Mouse (Mus musculus) neural tube, embryonic 15.5 days (tissue): ENCODE data around the gene Tk1. TPM values are rescaled to one million over a fixed set of nuclear protein-coding genes. Genes with fewer than 3 reads are reported as not detected.

Experiments used
- ATAC-seq: fragments of 200-750 bp; cut with Nextera tagmentation; 2 replicates; pipeline ENCODE4 v1.8.0; 2017; ENCODE audit warnings: mild to moderate bottlenecking, moderate TSS enrichment, moderate library complexity; ENCODE audit not compliant: low FRiP score
- H3K27ac ChIP-seq: fragments of 300-500 bp; sonication (generic); replicated peaks from 2 replicates; pipeline ENCODE4 v1.5.1; 2015; ENCODE audit warnings: mild to moderate bottlenecking, inconsistent platforms
- H3K27me3 ChIP-seq: fragments of 300-500 bp; sonication (generic); replicated peaks from 2 replicates; pipeline ENCODE4 v1.6.1; 2015; ENCODE audit warnings: inconsistent platforms
- H3K36me3 ChIP-seq: fragments of 300-500 bp; sonication (generic); 2 replicates; pipeline ENCODE4 v1.6.1; 2015; ENCODE audit warnings: inconsistent platforms
- H3K4me1 ChIP-seq: fragments of 300-500 bp; sonication (generic); 2 replicates; pipeline ENCODE4 v1.6.1; 2015; ENCODE audit warnings: inconsistent platforms
- H3K4me2 ChIP-seq: fragments of 300-500 bp; sonication (generic); 2 replicates; pipeline ENCODE4 v1.6.1; 2015; ENCODE audit warnings: inconsistent platforms, mild to moderate bottlenecking, moderate library complexity
- H3K4me3 ChIP-seq: fragments of 300-500 bp; sonication (generic); replicated peaks from 2 replicates; pipeline ENCODE4 v1.5.1; 2015; ENCODE audit warnings: mild to moderate bottlenecking, inconsistent platforms
- H3K9ac ChIP-seq: fragments of 300-500 bp; sonication (generic); replicated peaks from 2 replicates; pipeline ENCODE4 v1.6.1; 2015; ENCODE audit warnings: mild to moderate bottlenecking, inconsistent platforms
- H3K9me3 ChIP-seq: fragments of 300-500 bp; sonication (generic); replicated peaks from 2 replicates; pipeline ENCODE4 v1.6.1; 2016; ENCODE audit warnings: inconsistent platforms
- WGBS: fragments of 180-500 bp; shearing (Covaris S2); methylation state at CpG from one replicate; pipeline ENCODE4 v1.1.7; 2015; ENCODE audit warnings: mixed read lengths; 5-methylcytosine and 5-hydroxymethylcytosine counted together
- polyA plus RNA-seq: library from polyadenylated mRNA; unstranded; fragments of >200 nt; fragmentation: Nextera tagmentation; extraction: Ambion mirVana; gene quantifications from 2 replicates; pipeline ENCODE4 v1.2.1, GENCODE M21; 2015

Gene Tk1
- polyA plus RNA-seq, 1 experiment from 2014 or later: 15.6 TPM

- H3K4me2 ChIP-seq: peak within 1 kb of the TSS; percentile 26; the same call in 1 of the 2 replicates
- no peak within 1 kb of the TSS for H3K27ac ChIP-seq
- no peak within 1 kb of the TSS for H3K4me3 ChIP-seq
- 0 out of 2 replicates have a peak within 1 kb of the TSS, but pooled peaks have one; percentile 14 for H3K9ac ChIP-seq
- no peaks in the 10 kb centered on the region for H3K9me3 ChIP-seq
- peaks cover 32% of the 10 kb centered on the region for H3K27me3 ChIP-seq
- H3K4me1 ChIP-seq: peaks cover 13% of the 10 kb centered on the region
- no peaks in the 10 kb centered on the region for H3K36me3 ChIP-seq
- no peak for ATAC-seq
- 4% methylated on average over 23 of the region's 23 CpGs for WGBS
Measured at GRCm38 (mm10) chr11:117860601-117861000, 34.7 kb upstream of the Tk1 start, which contains the start of gene Tmem235. Gene Tmem235 (plus strand): TSS chr11:117860752.

GRCm38 (mm10) chr11:117858392-117858791, 32.5 kb upstream of the Tk1 start:
- Histone ChIP-seq H3K4me3 (no peak overlapping the region), H3K36me3 (no peaks in the 10 kb centered on the region; the same call in 1 of the 2 replicates), H3K27ac (no peak overlapping the region), H3K9me3 (no peaks in the 10 kb centered on the region), H3K9ac (no peak overlapping the region), H3K4me2 (no peak overlapping the region), H3K27me3 (peaks cover 32% of the 10 kb centered on the region), H3K4me1 (peaks cover 13% of the 10 kb centered on the region)
- no peak for ATAC-seq
- 21% methylated on average over 3 of the region's 3 CpGs for WGBS

GRCm38 (mm10) chr11:117857462-117857861, 31.6 kb upstream of the Tk1 start:
- Histone ChIP-seq H3K9ac (no peak overlapping the region), H3K4me1 (peaks cover 11% of the 10 kb centered on the region), H3K36me3 (no peaks in the 10 kb centered on the region; the same call in 1 of the 2 replicates), H3K4me3 (no peak overlapping the region), H3K4me2 (no peak overlapping the region), H3K27me3 (peaks cover 31% of the 10 kb centered on the region), H3K27ac (no peak overlapping the region), H3K9me3 (no peaks in the 10 kb centered on the region)
- WGBS: 95% methylated on average over 10 of the region's 10 CpGs
- ATAC-seq: no peak

GRCm38 (mm10) chr11:117855975-117856374, 30.1 kb upstream of the Tk1 start:
- peaks cover 11% of the 10 kb centered on the region for H3K4me1 ChIP-seq
- 84% methylated on average over 1 of the region's 1 CpGs for WGBS
- H3K9me3 ChIP-seq: no peaks in the 10 kb centered on the region
- no peaks in the 10 kb centered on the region; the same call in 1 of the 2 replicates for H3K36me3 ChIP-seq
- H3K4me3 ChIP-seq: no peak overlapping the region
- no peak overlapping the region for H3K27ac ChIP-seq
- H3K27me3 ChIP-seq: peaks cover 18% of the 10 kb centered on the region
- ATAC-seq: no peak
- no peak overlapping the region for H3K9ac ChIP-seq
- no peak overlapping the region for H3K4me2 ChIP-seq

GRCm38 (mm10) chr11:117855360-117855759, 29.5 kb upstream of the Tk1 start:
- ATAC-seq: no peak
- Histone ChIP-seq H3K4me2 (no peak overlapping the region), H3K36me3 (no peaks in the 10 kb centered on the region; the same call in 1 of the 2 replicates), H3K9ac (no peak overlapping the region), H3K4me3 (no peak overlapping the region), H3K4me1 (peaks cover 7% of the 10 kb centered on the region), H3K9me3 (no peaks in the 10 kb centered on the region), H3K27ac (no peak overlapping the region), H3K27me3 (peaks cover 12% of the 10 kb centered on the region)
- over 99% methylated on average over 5 of the region's 5 CpGs for WGBS

- no peak for ATAC-seq
- H3K4me1 ChIP-seq: peaks cover 12% of the 10 kb centered on the region
- H3K27ac ChIP-seq: no peak overlapping the region
- no peaks in the 10 kb centered on the region; the same call in 1 of the 2 replicates for H3K36me3 ChIP-seq
- 0 out of 2 replicates have a peak, but pooled peaks cover under 1% of the 10 kb centered on the region for H3K27me3 ChIP-seq
- 94% methylated on average over 9 of the region's 9 CpGs for WGBS
- no peak overlapping the region for H3K4me2 ChIP-seq
- H3K9ac ChIP-seq: no peak overlapping the region
- H3K4me3 ChIP-seq: no peak overlapping the region
- no peaks in the 10 kb centered on the region for H3K9me3 ChIP-seq
Measured at GRCm38 (mm10) chr11:117854241-117854640, 28.3 kb upstream of the Tk1 start.

GRCm38 (mm10) chr11:117852875-117853274, 27.0 kb upstream of the Tk1 start:
- Histone ChIP-seq H3K4me2 (no peak overlapping the region), H3K27ac (no peak overlapping the region), H3K36me3 (no peaks in the 10 kb centered on the region; the same call in 1 of the 2 replicates), H3K9ac (no peak overlapping the region), H3K4me1 (peaks cover 21% of the 10 kb centered on the region), H3K27me3 (no peaks in the 10 kb centered on the region), H3K4me3 (no peak overlapping the region), H3K9me3 (no peaks in the 10 kb centered on the region)
- no peak for ATAC-seq
- 89% methylated on average over 3 of the region's 3 CpGs for WGBS

- H3K9me3 ChIP-seq: no peaks in the 10 kb centered on the region
- H3K4me2 ChIP-seq: peak within 1 kb of the TSS; percentile 92
- peak; percentile 95 for ATAC-seq
- H3K27ac ChIP-seq: peak within 1 kb of the TSS; percentile 99
- under 1% methylated on average over 51 of the region's 51 CpGs for WGBS
- no peaks in the 10 kb centered on the region; the same call in 1 of the 2 replicates for H3K36me3 ChIP-seq
- no peaks in the 10 kb centered on the region for H3K27me3 ChIP-seq
- H3K9ac ChIP-seq: peak within 1 kb of the TSS; percentile 83
- peaks cover 25% of the 10 kb centered on the region for H3K4me1 ChIP-seq
- H3K4me3 ChIP-seq: peak within 1 kb of the TSS; percentile 67
Measured at GRCm38 (mm10) chr11:117848985-117849671, 23.2 kb upstream of the Tk1 start, which contains the start of gene Birc5. Gene Birc5 (plus strand): TSS chr11:117849251.

GRCm38 (mm10) chr11:117848271-117848984, 22.5 kb upstream of the Tk1 start:
- Histone ChIP-seq H3K4me2 (peak overlapping the region; percentile 92), H3K27me3 (no peaks in the 10 kb centered on the region), H3K27ac (peak overlapping the region; percentile 99), H3K9ac (peak overlapping the region; percentile 83), H3K4me1 (peaks cover 25% of the 10 kb centered on the region), H3K36me3 (no peaks in the 10 kb centered on the region), H3K9me3 (no peaks in the 10 kb centered on the region), H3K4me3 (peak overlapping the region; percentile 67)
- ATAC-seq: peak; percentile 90
- 9% methylated on average over 19 of the region's 19 CpGs for WGBS

- H3K9ac ChIP-seq: peak overlapping the region; percentile 83; the same call in 1 of the 2 replicates
- H3K36me3 ChIP-seq: no peaks in the 10 kb centered on the region
- peak overlapping the region; percentile 92 for H3K4me2 ChIP-seq
- no peaks in the 10 kb centered on the region for H3K9me3 ChIP-seq
- peak overlapping the region; percentile 99 for H3K27ac ChIP-seq
- H3K4me3 ChIP-seq: peak overlapping the region; percentile 67; the same call in 1 of the 2 replicates
- no peak for ATAC-seq
- WGBS: 76% methylated on average over 7 of the region's 7 CpGs
- H3K4me1 ChIP-seq: peaks cover 25% of the 10 kb centered on the region
- H3K27me3 ChIP-seq: no peaks in the 10 kb centered on the region
Measured at GRCm38 (mm10) chr11:117847593-117848215, 21.8 kb upstream of the Tk1 start.

GRCm38 (mm10) chr11:117846640-117847039, 20.7 kb upstream of the Tk1 start:
- ATAC-seq: no peak
- H3K9ac ChIP-seq: no peak overlapping the region
- 51% methylated on average over 5 of the region's 5 CpGs for WGBS
- H3K4me2 ChIP-seq: no peak overlapping the region
- no peak overlapping the region for H3K27ac ChIP-seq
- H3K4me3 ChIP-seq: no peak overlapping the region
- H3K9me3 ChIP-seq: no peaks in the 10 kb centered on the region
- no peaks in the 10 kb centered on the region for H3K36me3 ChIP-seq
- peaks cover 25% of the 10 kb centered on the region for H3K4me1 ChIP-seq
- H3K27me3 ChIP-seq: no peaks in the 10 kb centered on the region
